Mouse (Mus musculus) left cerebral cortex, adult 2 months (tissue): Measurements from ENCODE around the gene Msl1. TPM values are rescaled to one million over a fixed set of nuclear protein-coding genes. Genes with fewer than 3 reads are reported as not detected.

Experiments used
- DNase-seq, 2 experiments: peaks; one replicate each; pipeline ENCODE4 v3.0.0; 2021 to 2022; ENCODE audit warnings: low spot score in 2 of 2, mixed read lengths in 1 of 2; ENCODE audit errors: extremely low spot score in 1 of 2
- H3K27ac ChIP-seq: fragments of 200-600 bp; 2 replicates; pipeline ENCODE4 v1.8.1; 2022
- H3K4me3 ChIP-seq: fragments of 200-600 bp; 2 replicates; pipeline ENCODE4 v1.8.1; 2022
- CTCF ChIP-seq: fragments of 200-600 bp; IDR thresholded peaks from 2 replicates; pipeline ENCODE4 v1.8.1; 2022; ENCODE audit warnings: antibody characterized with exemption, mild to moderate bottlenecking, moderate library complexity
- intact Hi-C: fragments of 180-260 bp; cut with DNase I; formaldehyde crosslinking; loops from one replicate; pipeline ENCODE4 v1.15.1; 2025
- total RNA-seq, 2 experiments: library from RNA; stranded (reverse); gene quantifications; 2 replicates each; pipeline ENCODE4 v1.2.3; 2021

The Msl1 gene
- total RNA-seq, 2 experiments from 2014 or later = 178 to 192 TPM

DNA sequence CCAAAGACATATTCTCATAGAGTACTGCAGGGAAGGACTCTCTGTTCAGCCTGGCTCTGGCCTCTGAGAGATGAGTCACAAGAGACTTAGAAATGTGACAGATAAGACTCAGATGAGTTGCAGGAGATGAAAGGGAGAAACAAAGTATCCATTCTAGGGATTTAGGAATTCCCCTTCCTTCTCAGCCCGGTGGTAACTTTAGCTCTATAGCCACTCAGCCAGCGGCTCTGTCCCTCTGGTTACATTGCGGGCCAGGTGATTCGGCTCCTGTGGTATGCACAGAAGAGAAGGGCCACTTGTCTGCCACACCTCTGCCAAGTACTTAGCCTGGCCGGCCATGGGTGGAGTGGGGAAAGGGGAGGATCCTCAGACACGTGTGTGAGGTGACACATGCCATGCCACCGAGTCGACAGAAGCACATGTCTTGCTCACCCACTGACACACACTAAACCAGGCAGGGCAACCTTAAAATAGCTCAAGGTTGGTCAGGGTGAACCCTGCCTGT is 22.6 kb upstream of the Msl1 start:
- intact Hi-C loops = loop anchor here (2.0 kb wide), 1 partner anchor 14 kb away; no protein-coding TSS in a partner anchor

DNA sequence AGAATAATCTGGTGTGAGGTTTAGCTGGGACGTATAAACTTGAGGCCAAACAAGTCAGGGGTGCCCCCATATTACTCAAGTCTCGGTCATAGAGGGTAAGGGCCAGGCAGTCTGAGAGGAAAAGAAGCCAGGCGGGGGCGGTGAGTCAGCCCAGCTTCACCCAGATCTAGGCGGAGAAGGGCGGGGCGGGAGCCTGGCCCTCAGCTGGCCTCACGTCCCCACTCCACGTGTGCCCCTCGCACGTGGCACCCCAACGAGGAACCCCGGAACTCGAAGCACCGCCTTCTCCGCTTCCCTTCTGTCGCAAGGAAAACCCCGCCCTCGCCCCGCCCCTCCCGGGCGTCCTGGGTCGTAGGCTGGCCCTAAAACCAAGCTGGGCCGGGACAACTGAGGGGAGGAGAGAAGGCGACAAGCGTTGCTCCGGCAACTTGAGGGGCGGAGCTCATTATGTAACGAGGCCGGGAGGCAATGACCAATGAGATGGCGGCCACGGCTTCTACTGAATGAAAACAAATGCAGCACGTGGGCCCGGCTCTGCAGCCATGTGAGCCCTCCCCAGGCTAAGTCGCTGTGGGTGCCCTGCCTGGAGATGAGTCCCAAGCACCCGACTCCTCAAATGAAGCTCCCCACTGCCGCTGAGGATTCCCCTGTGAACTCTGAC is 21.6 kb upstream of the Msl1 start:
- TF ChIP-seq CTCF = no peak; the same call in 1 of the 2 replicates
- peak; percentile 98 to 99 for DNase-seq
- intact Hi-C loops = loop anchor here (2.0 kb wide), 1 partner anchor 13 kb away; no protein-coding TSS in a partner anchor
- Histone ChIP-seq H3K4me3 (peak overlapping the region; percentile 87), H3K27ac (peak overlapping the region; percentile 100)

More for the DNA sequence above, 22.6 kb upstream of the Msl1 start:
- DNase-seq = peak; percentile 36 to 47
- no peak for TF ChIP-seq CTCF
- peak overlapping the region; percentile 100 for H3K27ac ChIP-seq
- H3K4me3 ChIP-seq = peak overlapping the region; percentile 87

- Histone ChIP-seq H3K4me3 (peak within 1 kb of the TSS; percentile 87), H3K27ac (peak within 1 kb of the TSS; percentile 100)
- TF ChIP-seq CTCF = no peak
- DNase-seq = no peak
- intact Hi-C loops = loop anchor here (1.0 kb wide), 1 partner anchor 9 kb away; no protein-coding TSS in a partner anchor
Measured at GRCm38 (mm10) chr11:98774582-98775347, 20.6 kb upstream of the Msl1 start, which contains the start of gene Nr1d1. TSS of gene Nr1d1 (minus strand) at chr11:98775333.

GRCm38 (mm10) chr11:98775348-98776051 is 19.8 kb upstream of the Msl1 start:
- H3K4me3 ChIP-seq = peak overlapping the region; percentile 87
- intact Hi-C loops = loop anchor here (1.0 kb wide), 1 partner anchor 8 kb away; no protein-coding TSS in a partner anchor
- peak overlapping the region; percentile 100 for H3K27ac ChIP-seq
- DNase-seq = peak; percentile 100
- TF ChIP-seq CTCF = no peak

GRCm38 (mm10) chr11:98776052-98776764 is 19.1 kb upstream of the Msl1 start:
- DNase-seq = no peak
- Histone ChIP-seq H3K27ac (peak overlapping the region; percentile 96), H3K4me3 (peak overlapping the region; percentile 87)
- intact Hi-C loops = no loop called here
- no peak for TF ChIP-seq CTCF

DNA sequence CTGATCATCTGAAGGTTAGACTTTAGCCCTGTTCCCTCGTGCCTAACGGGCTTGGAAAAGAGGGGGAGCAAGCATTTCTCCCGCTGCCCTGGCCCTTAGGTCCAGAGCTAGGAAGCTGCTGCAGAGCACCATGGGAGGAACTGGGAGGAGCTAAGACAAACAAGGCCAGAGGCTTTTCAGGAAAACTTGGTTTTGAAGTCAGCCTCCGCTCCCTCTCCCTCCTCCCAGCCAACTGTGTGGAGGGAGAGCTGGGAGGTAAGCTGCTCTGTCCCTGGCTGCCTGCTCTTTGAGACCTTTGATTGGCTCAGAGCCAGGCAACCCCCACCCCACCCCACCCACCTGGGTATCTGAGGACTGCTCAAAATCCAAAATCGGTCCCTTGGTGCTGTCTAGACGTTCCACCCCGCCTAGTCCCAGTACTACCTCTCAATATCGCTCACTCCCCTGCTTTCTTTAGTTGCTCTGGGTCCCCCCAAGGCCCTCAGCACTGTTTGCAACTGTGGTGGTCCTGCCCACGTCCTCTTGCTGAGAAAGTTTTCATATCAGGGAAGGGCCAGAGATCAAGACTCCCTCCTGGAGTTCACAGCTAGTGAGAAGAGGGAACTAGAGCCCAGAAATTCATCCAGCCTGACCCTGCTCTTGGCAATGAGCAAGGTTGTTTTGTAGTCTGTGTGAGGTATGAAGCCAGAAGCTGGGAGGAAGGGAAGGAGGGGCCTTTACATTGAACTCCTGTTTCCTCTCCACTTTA is 18.3 kb upstream of the Msl1 start:
- Histone ChIP-seq H3K4me3 (no peak overlapping the region), H3K27ac (peak overlapping the region; percentile 96)
- peak in 1 of 2 experiments; percentile 19 for DNase-seq
- TF ChIP-seq CTCF = no peak
- intact Hi-C loops = no loop called here

DNA sequence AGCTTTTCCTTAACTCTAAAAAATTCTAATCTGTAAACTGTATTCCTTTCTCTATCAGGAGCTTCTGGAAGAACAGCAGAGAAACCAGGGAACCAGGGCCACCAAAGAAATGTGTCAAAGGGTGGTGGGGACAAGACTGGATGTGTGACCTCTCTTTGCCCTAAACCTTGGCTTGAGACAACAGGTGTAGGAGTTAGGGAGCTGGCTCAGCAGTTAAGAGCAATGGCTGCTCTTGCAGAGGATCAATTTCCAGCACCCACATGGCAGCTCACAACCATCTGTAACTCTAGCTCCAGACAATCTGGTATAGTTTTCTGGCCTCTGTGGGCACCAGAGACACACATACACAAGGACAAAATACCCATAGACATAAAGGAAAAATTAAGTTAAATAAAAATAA is 17.4 kb upstream of the Msl1 start:
- intact Hi-C loops = no loop called here
- TF ChIP-seq CTCF = no peak
- DNase-seq = no peak
- peak overlapping the region; percentile 32; the same call in 1 of the 2 replicates for H3K27ac ChIP-seq
- H3K4me3 ChIP-seq = no peak overlapping the region

GRCm38 (mm10) chr11:98781851-98782512 is 13.3 kb upstream of the Msl1 start:
- intact Hi-C loops = no loop called here
- Histone ChIP-seq H3K27ac (peak overlapping the region; percentile 100), H3K4me3 (peak overlapping the region; percentile 27)
- TF ChIP-seq CTCF = no peak
- DNase-seq = peak; percentile 69 to 78

GRCm38 (mm10) chr11:98782651-98783235 is 12.6 kb upstream of the Msl1 start:
- DNase-seq = peak in 1 of 2 experiments; percentile 20
- intact Hi-C loops = loop anchor here (1.0 kb wide), 1 partner anchor 7 kb away; the partner anchor contains the start of gene Nr1d1
- H3K4me3 ChIP-seq = peak overlapping the region; percentile 27
- H3K27ac ChIP-seq = peak overlapping the region; percentile 100
- TF ChIP-seq CTCF = no peak
